In the genomic region with DNA sequence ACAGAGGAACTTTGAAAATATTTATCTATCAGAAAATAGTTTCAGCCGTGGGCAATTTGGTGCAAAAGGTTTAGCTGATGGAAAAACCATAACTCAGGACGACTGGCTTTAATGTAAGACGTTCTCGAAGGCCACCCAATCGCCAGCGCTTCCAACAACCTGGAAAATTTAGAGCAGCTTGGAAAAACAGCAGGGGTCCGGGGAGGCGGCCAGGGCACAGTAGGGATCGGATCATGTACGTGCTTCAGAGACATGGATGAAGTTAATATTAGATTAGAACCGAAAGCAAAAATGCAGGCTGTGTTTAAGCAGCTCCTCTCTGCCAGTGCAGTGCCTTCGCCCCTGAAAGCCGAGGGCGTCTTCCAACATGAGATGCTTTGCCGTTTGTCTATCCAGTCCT, we compare ENCODE assay signal across 16 mouse cellular contexts. TPM values are rescaled to one million over a fixed set of nuclear protein-coding genes. Genes with fewer than 3 reads are reported as not detected.
DNase-seq lines count a peak whose midpoint lies in the region; ATAC-seq and TF ChIP-seq lines count a peak whose summit lies in the region.
"Had no signal": no experiment of that assay in that cellular context is flagged by ENCODE, and none has a peak within 500 bp of the region (broad histone marks: within the 10 kb centered on the region; RNA-seq: fewer than 3 reads in every experiment).

No protein-coding gene starts in this region.

- no peak overlapping the region for H3K9ac ChIP-seq in heart, embryonic 13.5 days
- no peak overlapping the region for H3K9ac ChIP-seq in heart, adult 2 months (ENCODE audit: low read depth, low read length)
- H3K9ac ChIP-seq in lung, postnatal 0 days (replicated peaks; ENCODE audit: low read depth): no peak overlapping the region
- H3K9ac ChIP-seq in embryonic facial prominence, embryonic 13.5 days: no peak overlapping the region
- H3K9ac ChIP-seq in stomach, postnatal 0 days (ENCODE audit: low read length): no peak overlapping the region
- H3K9ac ChIP-seq in midbrain, embryonic 16.5 days (ENCODE audit: low read depth, low read length): no peak overlapping the region
- H3K9ac ChIP-seq: forebrain, embryonic 12.5 days; hindbrain, embryonic 15.5 days had no signal

- H3K4me3 ChIP-seq in heart, embryonic 13.5 days: no peak overlapping the region
- no peak overlapping the region for H3K4me3 ChIP-seq in heart, adult 2 months
- no peak overlapping the region for H3K4me3 ChIP-seq in lung, postnatal 0 days (ENCODE audit: low read depth, low read length)
- no peak overlapping the region for H3K4me3 ChIP-seq in embryonic facial prominence, embryonic 13.5 days
- no peak overlapping the region for H3K4me3 ChIP-seq in stomach, postnatal 0 days (ENCODE audit: low read depth, low read length)
- no peak overlapping the region for H3K4me3 ChIP-seq in midbrain, embryonic 16.5 days (ENCODE audit: low read depth, low read length)
- H3K4me3 ChIP-seq: forebrain, embryonic 12.5 days; hindbrain, embryonic 15.5 days had no signal

- DNase-seq in heart, adult 2 months: no peak
- no peak for DNase-seq in lung, postnatal 0 days (ENCODE audit: low spot score)
- DNase-seq in lung, postnatal 14 days: no peak
- DNase-seq in stomach, postnatal 0 days (ENCODE audit: low spot score): no peak
- no peak for DNase-seq in spleen, postnatal 14 days (ENCODE audit: low spot score in 2 of 2)
- DNase-seq: heart, postnatal 10 days; kidney, postnatal 25 days; lung, adult 2 months; spleen, adult 18-20 months had no signal

- TF ChIP-seq POLR2A in heart, adult 2 months (IDR thresholded peaks at IDR 0.05; ENCODE audit: insufficient read depth, low read depth, low read length): no peak

- H3K27me3 ChIP-seq in heart, embryonic 13.5 days (replicated peaks): peaks cover 9% of the 10 kb centered on the region; the same call in 1 of the 2 replicates
- H3K27me3 ChIP-seq in heart, adult 2 months (ENCODE audit: control insufficient read depth, insufficient read depth, low read length): no peaks in the 10 kb centered on the region
- H3K27me3 ChIP-seq in lung, postnatal 0 days (replicated peaks; ENCODE audit: insufficient read depth, low read length): no peaks in the 10 kb centered on the region
- H3K27me3 ChIP-seq in embryonic facial prominence, embryonic 13.5 days: no peaks in the 10 kb centered on the region
- no peaks in the 10 kb centered on the region for H3K27me3 ChIP-seq in stomach, postnatal 0 days (ENCODE audit: control insufficient read depth, insufficient read depth, low read length)
- H3K27me3 ChIP-seq in midbrain, embryonic 16.5 days (ENCODE audit: control insufficient read depth, insufficient read depth, low read depth, low read length): no peaks in the 10 kb centered on the region
- H3K27me3 ChIP-seq: forebrain, embryonic 12.5 days; hindbrain, embryonic 15.5 days had no signal

- 55% methylated on average over 15 of the region's 15 CpGs for WGBS in heart, embryonic 13.5 days
- WGBS in heart, adult 2 months: 57% methylated on average over 15 of the region's 15 CpGs
- 46% methylated on average over 15 of the region's 15 CpGs for WGBS in lung, postnatal 0 days
- 45% methylated on average over 15 of the region's 15 CpGs for WGBS in embryonic facial prominence, embryonic 13.5 days
- WGBS in stomach, postnatal 0 days: 51% methylated on average over 15 of the region's 15 CpGs
- WGBS in midbrain, embryonic 16.5 days: 68% methylated on average over 15 of the region's 15 CpGs

- no peaks in the 10 kb centered on the region; the same call in 1 of the 2 replicates for H3K4me1 ChIP-seq in heart, embryonic 13.5 days
- H3K4me1 ChIP-seq in heart, adult 2 months (ENCODE audit: control insufficient read depth, insufficient read depth, low read length): no peaks in the 10 kb centered on the region
- no peaks in the 10 kb centered on the region; the same call in 1 of the 2 replicates for H3K4me1 ChIP-seq in lung, postnatal 0 days (ENCODE audit: insufficient read depth, low read depth, low read length)
- H3K4me1 ChIP-seq in embryonic facial prominence, embryonic 13.5 days: peaks cover 32% of the 10 kb centered on the region
- no peaks in the 10 kb centered on the region for H3K4me1 ChIP-seq in stomach, postnatal 0 days (replicated peaks; ENCODE audit: control insufficient read depth, insufficient read depth)
- H3K4me1 ChIP-seq in midbrain, embryonic 16.5 days (ENCODE audit: control insufficient read depth, insufficient read depth, low read length): no peaks in the 10 kb centered on the region
- H3K4me1 ChIP-seq: forebrain, embryonic 12.5 days; hindbrain, embryonic 15.5 days had no signal

- no peak for TF ChIP-seq EP300 in heart, adult 2 months (IDR thresholded peaks at IDR 0.05; ENCODE audit: insufficient read depth, low read depth, low read length)
- no peak for TF ChIP-seq EP300 in lung, postnatal 0 days (IDR thresholded peaks at IDR 0.05)
- TF ChIP-seq EP300 in stomach, postnatal 0 days (optimal IDR thresholded peaks at IDR 0.05): no peak

- H3K36me3 ChIP-seq in heart, embryonic 13.5 days: no peaks in the 10 kb centered on the region
- no peaks in the 10 kb centered on the region for H3K36me3 ChIP-seq in heart, adult 2 months (ENCODE audit: control insufficient read depth, insufficient read depth, low read length)
- no peaks in the 10 kb centered on the region for H3K36me3 ChIP-seq in lung, postnatal 0 days (ENCODE audit: insufficient read depth, low read length)
- no peaks in the 10 kb centered on the region for H3K36me3 ChIP-seq in embryonic facial prominence, embryonic 13.5 days
- H3K36me3 ChIP-seq in stomach, postnatal 0 days (ENCODE audit: control insufficient read depth, insufficient read depth, low read length): no peaks in the 10 kb centered on the region
- no peaks in the 10 kb centered on the region for H3K36me3 ChIP-seq in midbrain, embryonic 16.5 days (ENCODE audit: control insufficient read depth, insufficient read depth, low read length)
- H3K36me3 ChIP-seq: forebrain, embryonic 12.5 days; hindbrain, embryonic 15.5 days had no signal

- H3K27ac ChIP-seq in heart, embryonic 13.5 days (replicated peaks): no peak overlapping the region
- no peak overlapping the region for H3K27ac ChIP-seq in heart, adult 2 months
- no peak overlapping the region for H3K27ac ChIP-seq in lung, postnatal 0 days (ENCODE audit: low read length)
- peak overlapping the region; percentile 64; the same call in 1 of the 2 replicates for H3K27ac ChIP-seq in embryonic facial prominence, embryonic 13.5 days
- no peak overlapping the region for H3K27ac ChIP-seq in stomach, postnatal 0 days (replicated peaks)
- no peak overlapping the region for H3K27ac ChIP-seq in midbrain, embryonic 16.5 days (ENCODE audit: low read length)
- H3K27ac ChIP-seq: forebrain, embryonic 12.5 days; hindbrain, embryonic 15.5 days had no signal

- intact Hi-C loops in heart, adult 2 months (cut with DNase I): no loop called here

- no peaks in the 10 kb centered on the region for H3K79me2 ChIP-seq in heart, adult 2 months (replicated peaks; ENCODE audit: control insufficient read depth, insufficient read depth, low read length)

- no peak for TF ChIP-seq CTCF in heart, adult 2 months (IDR thresholded peaks at IDR 0.05)
- TF ChIP-seq CTCF in lung, postnatal 0 days (IDR thresholded peaks at IDR 0.05): no peak
- no peak for TF ChIP-seq CTCF in stomach, postnatal 0 days (IDR thresholded peaks at IDR 0.05; ENCODE audit: low read depth)

- 0 out of 2 replicates have a peak, but pooled peaks cover 2% of the 10 kb centered on the region for H3K9me3 ChIP-seq in heart, embryonic 13.5 days
- no peaks in the 10 kb centered on the region for H3K9me3 ChIP-seq in lung, postnatal 0 days (ENCODE audit: low read length)
- H3K9me3 ChIP-seq in embryonic facial prominence, embryonic 13.5 days: no peaks in the 10 kb centered on the region
- H3K9me3 ChIP-seq in stomach, postnatal 0 days (ENCODE audit: control insufficient read depth, low read length): no peaks in the 10 kb centered on the region
- no peaks in the 10 kb centered on the region for H3K9me3 ChIP-seq in midbrain, embryonic 16.5 days (replicated peaks; ENCODE audit: control insufficient read depth, low read length, poor library complexity, severe bottlenecking)
- H3K9me3 ChIP-seq: forebrain, embryonic 12.5 days; hindbrain, embryonic 15.5 days had no signal

- no peak for ATAC-seq in heart, embryonic 13.5 days (ENCODE audit: extremely low read depth, insufficient number of reproducible peaks, low FRiP score, low TSS enrichment)
- no peak for ATAC-seq in lung, postnatal 0 days
- ATAC-seq in embryonic facial prominence, embryonic 13.5 days (ENCODE audit: insufficient number of reproducible peaks, insufficient read depth, low FRiP score, low TSS enrichment, low read depth): no peak
- ATAC-seq in stomach, postnatal 0 days (ENCODE audit: low FRiP score, low TSS enrichment): no peak
- no peak for ATAC-seq in midbrain, embryonic 16.5 days
- ATAC-seq: intestine, postnatal 0 days; Patski had no signal

- H3K4me2 ChIP-seq in heart, embryonic 13.5 days: peak overlapping the region; percentile 25; the same call in 1 of the 2 replicates
- peak overlapping the region; percentile 5; the same call in 1 of the 2 replicates for H3K4me2 ChIP-seq in lung, postnatal 0 days (replicated peaks; ENCODE audit: low read depth, low read length)
- H3K4me2 ChIP-seq in embryonic facial prominence, embryonic 13.5 days: 0 out of 2 replicates have a peak overlapping the region, but pooled peaks have one; percentile 11
- H3K4me2 ChIP-seq in stomach, postnatal 0 days (replicated peaks; ENCODE audit: low read depth): peak overlapping the region; percentile 31
- H3K4me2 ChIP-seq in midbrain, embryonic 16.5 days (ENCODE audit: low read length): no peak overlapping the region
- H3K4me2 ChIP-seq: forebrain, embryonic 12.5 days; hindbrain, embryonic 15.5 days had no signal

RNA-seq across cellular contexts. Expression of gene Erg, which starts 31.8 kb away (rescaled TPM):
- 7.2 and 7.6 TPM in 2 replicates for polyA plus RNA-seq in heart, embryonic 13.5 days (2015; fragmentation: Nextera tagmentation; extraction: Ambion mirVana)
- 10 to 100 TPM; 22.1 to 26.6 TPM for total RNA-seq in heart, adult 2 months (2021)
- polyA plus RNA-seq in heart, adult 2 months (2012; rRNA removed): 19.8 and 25.5 TPM in 2 replicates
- polyA plus RNA-seq in lung, postnatal 0 days (2015; fragmentation: Nextera tagmentation; extraction: Ambion mirVana): 13.2 and 14.5 TPM in 2 replicates
- 17.2 and 27.9 TPM in 2 replicates for polyA plus RNA-seq in embryonic facial prominence, embryonic 13.5 days (2015; fragmentation: Nextera tagmentation; extraction: Ambion mirVana)
- polyA plus RNA-seq in stomach, postnatal 0 days (2015; fragmentation: Nextera tagmentation; extraction: Ambion mirVana): 1.3 and 2.1 TPM in 2 replicates
- 1.3 and 1.4 TPM in 2 replicates for polyA plus RNA-seq in midbrain, embryonic 16.5 days (2015; fragmentation: Nextera tagmentation; extraction: Ambion mirVana)
- polyA plus RNA-seq: Patski had no signal
